Mouse (Mus musculus): Measurements from ENCODE around the gene Lgals3bp.

DNA sequence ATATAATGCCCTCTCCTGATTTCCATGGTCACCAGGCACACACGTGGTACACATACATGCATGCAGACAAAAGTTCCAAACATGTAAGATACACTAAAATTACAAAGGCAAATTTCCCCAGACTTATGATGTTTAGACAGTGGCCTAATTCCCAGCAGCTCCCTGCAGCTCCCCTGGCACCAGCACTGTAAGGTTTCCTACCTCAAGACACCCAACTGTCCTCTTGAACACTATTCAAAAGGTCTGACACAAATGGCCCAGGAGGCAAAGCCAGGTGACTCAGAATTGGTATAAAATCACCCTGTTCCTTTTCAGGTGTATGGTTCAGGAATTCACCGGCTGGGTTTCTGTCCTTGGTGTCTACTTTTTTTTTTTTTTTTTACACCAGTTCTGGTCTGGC lies 1.3 kb upstream of the Lgals3bp start:
- TF ChIP-seq ZC3H11A (IDR thresholded peaks at IDR 0.05; ENCODE audit: low read depth, low read length) (no peak), CTCF (IDR thresholded peaks at IDR 0.05 in 2 of 3, conservative IDR thresholded peaks at IDR 0.05 in 1 of 3; ENCODE audit: control insufficient read depth in 1 of 3, insufficient read depth in 1 of 3, low read depth in 2 of 3, low read length in 3 of 3, poor library complexity in 1 of 3, severe bottlenecking in 1 of 3) (no peak), POLR2A (IDR thresholded peaks at IDR 0.05; ENCODE audit: control insufficient read depth in 1 of 2, insufficient read depth in 1 of 2, low read depth in 1 of 2, low read length in 2 of 2, poor library complexity in 1 of 2) (no peak), GABPA (IDR thresholded peaks at IDR 0.05; ENCODE audit: low read depth, low read length) (no peak), EP300 (IDR thresholded peaks at IDR 0.05; ENCODE audit: low read depth in 1 of 2, low read length in 2 of 2) (no peak), UBTF (IDR thresholded peaks at IDR 0.05; ENCODE audit: borderline replicate concordance, insufficient read depth, low read depth, low read length) (no peak), MYC (IDR thresholded peaks at IDR 0.05; ENCODE audit: low read depth, low read length) (no peak), TBP (IDR thresholded peaks at IDR 0.05; ENCODE audit: low read depth, low read length) (no peak), NELFE (IDR thresholded peaks at IDR 0.05; ENCODE audit: low read depth, low read length) (no peak), GATA1 (IDR thresholded peaks at IDR 0.05; ENCODE audit: low read depth, low read length) (no peak), ZMIZ1 (IDR thresholded peaks at IDR 0.05; ENCODE audit: low read depth, low read length) (no peak), SIN3A (IDR thresholded peaks at IDR 0.05; ENCODE audit: low read length) (no peak), CHD1 (IDR thresholded peaks at IDR 0.05; ENCODE audit: low read depth, low read length) (no peak)

All from MEL (cell line).